Mouse (Mus musculus) cerebellum, adult 9-11 months (tissue): ENCODE measurements at regions not wholly inside any gene's neighbourhood (a gene's known extent, or its start where the extent isn't known, plus 50 kb on each side); places are given as distances from the start of the nearest gene placed in this dataset.

Experiments
- DNase-seq: peaks from one replicate; pipeline ENCODE4 v3.0.0; 2022

- no peak for DNase-seq
These were observed 590.1 kb downstream of the Kctd12 start for GRCm38 (mm10) chr14:102392351-102392750.

- DNase-seq, result no peak
These were observed 609.4 kb downstream of the Kctd12 start for GRCm38 (mm10) chr14:102372994-102373567.

GRCm38 (mm10) chr14:102361589-102361988 is 620.8 kb downstream of the Kctd12 start:
- DNase-seq, result no peak

- no peak for DNase-seq
These were observed 599.7 kb downstream of the Lmo7 start for GRCm38 (mm10) chr14:102329409-102329808.

- no peak for DNase-seq
These were observed 576.6 kb downstream of the Lmo7 start for GRCm38 (mm10) chr14:102306332-102306731.

GRCm38 (mm10) chr14:102302826-102303225 is 573.1 kb downstream of the Lmo7 start:
- DNase-seq, result no peak

GRCm38 (mm10) chr14:102300251-102300650 is 570.5 kb downstream of the Lmo7 start:
- DNase-seq, result no peak

GRCm38 (mm10) chr14:102291361-102291760 is 561.6 kb downstream of the Lmo7 start:
- DNase-seq, result no peak

GRCm38 (mm10) chr14:102250076-102250475 is 520.3 kb downstream of the Lmo7 start:
- DNase-seq, result no peak

- no peak for DNase-seq
These were observed 518.8 kb downstream of the Lmo7 start for GRCm38 (mm10) chr14:102248581-102248980.

GRCm38 (mm10) chr14:102248023-102248422 is 518.3 kb downstream of the Lmo7 start:
- no peak for DNase-seq

GRCm38 (mm10) chr14:102243806-102244536 is 514.2 kb downstream of the Lmo7 start:
- DNase-seq, result no peak

- DNase-seq, result no peak
These were observed 487.0 kb downstream of the Lmo7 start for GRCm38 (mm10) chr14:102216581-102217368.

- no peak for DNase-seq
These were observed 485.7 kb downstream of the Lmo7 start for GRCm38 (mm10) chr14:102215267-102215964.

GRCm38 (mm10) chr14:102212079-102212478 is 482.3 kb downstream of the Lmo7 start:
- peak; percentile 2 for DNase-seq

- DNase-seq, result no peak
These were observed 475.3 kb downstream of the Lmo7 start for GRCm38 (mm10) chr14:102204881-102205671.

GRCm38 (mm10) chr14:102199430-102199829 is 469.7 kb downstream of the Lmo7 start:
- no peak for DNase-seq

- no peak for DNase-seq
These were observed 461.0 kb downstream of the Lmo7 start for GRCm38 (mm10) chr14:102190786-102191185.

GRCm38 (mm10) chr14:102181269-102181668 is 451.5 kb downstream of the Lmo7 start:
- DNase-seq, result no peak

- no peak for DNase-seq
These were observed 442.0 kb downstream of the Lmo7 start for GRCm38 (mm10) chr14:102171775-102172174.

- DNase-seq, result no peak
These were observed 431.8 kb downstream of the Lmo7 start for GRCm38 (mm10) chr14:102161291-102162284.
